In genomic region chr9:15658236-15658785, GRCm38 (mm10) we compare ENCODE assay signal across 29 mouse cellular contexts. TPM values are rescaled to one million over a fixed set of nuclear protein-coding genes. Genes with fewer than 3 reads are reported as not detected.
A peak's percentile ranks its signal among the peaks of the same experiment; 100 is the strongest.
DNase-seq lines count a peak whose midpoint lies in the region; ATAC-seq and TF ChIP-seq lines count a peak whose summit lies in the region.
"Had no signal": no experiment of that assay in that cellular context is flagged by ENCODE, and none has a peak within 500 bp of the region (broad histone marks: within the 10 kb centered on the region; RNA-seq: fewer than 3 reads in every experiment).

No protein-coding gene starts in this region.

- TF ChIP-seq CTCF in midbrain, postnatal 0 days (IDR thresholded peaks at IDR 0.05) = no peak

- no peak overlapping the region for H3K4me2 ChIP-seq in heart, embryonic 12.5 days
- H3K4me2 ChIP-seq in midbrain, postnatal 0 days (ENCODE audit: low read depth, low read length, poor library complexity, severe bottlenecking) = no peak overlapping the region
- no peak overlapping the region for H3K4me2 ChIP-seq in midbrain, embryonic 11.5 days
- no peak overlapping the region for H3K4me2 ChIP-seq in intestine, embryonic 15.5 days (replicated peaks)
- H3K4me2 ChIP-seq: hindbrain, embryonic 15.5 days; limb, embryonic 12.5 days; liver, embryonic 11.5 days had no signal

- H3K9me3 ChIP-seq in heart, embryonic 12.5 days (replicated peaks) = peaks cover 10% of the 10 kb centered on the region; the same call in 1 of the 2 replicates
- H3K9me3 ChIP-seq in midbrain, postnatal 0 days (ENCODE audit: low read length) = no peaks in the 10 kb centered on the region
- H3K9me3 ChIP-seq in midbrain, embryonic 11.5 days (ENCODE audit: control insufficient read depth, low read length) = no peaks in the 10 kb centered on the region
- no peaks in the 10 kb centered on the region for H3K9me3 ChIP-seq in intestine, embryonic 15.5 days
- H3K9me3 ChIP-seq: hindbrain, embryonic 15.5 days had no signal

- H3K4me1 ChIP-seq in heart, embryonic 12.5 days (replicated peaks) = 0 out of 2 replicates have a peak, but pooled peaks cover 5% of the 10 kb centered on the region
- H3K4me1 ChIP-seq in midbrain, postnatal 0 days (ENCODE audit: insufficient read depth, low read length) = no peaks in the 10 kb centered on the region
- peaks cover 3% of the 10 kb centered on the region; the same call in 1 of the 2 replicates for H3K4me1 ChIP-seq in midbrain, embryonic 11.5 days (ENCODE audit: control insufficient read depth, insufficient read depth, low read length)
- H3K4me1 ChIP-seq in intestine, embryonic 15.5 days (replicated peaks) = no peaks in the 10 kb centered on the region
- H3K4me1 ChIP-seq: hindbrain, embryonic 15.5 days; limb, embryonic 12.5 days had no signal

- no peaks in the 10 kb centered on the region for H3K36me3 ChIP-seq in heart, embryonic 12.5 days
- no peaks in the 10 kb centered on the region for H3K36me3 ChIP-seq in midbrain, postnatal 0 days (ENCODE audit: insufficient read depth, low read length)
- no peaks in the 10 kb centered on the region for H3K36me3 ChIP-seq in midbrain, embryonic 11.5 days (ENCODE audit: control insufficient read depth, insufficient read depth, low read length)
- H3K36me3 ChIP-seq in intestine, embryonic 15.5 days = no peaks in the 10 kb centered on the region
- H3K36me3 ChIP-seq: hindbrain, embryonic 15.5 days; limb, embryonic 12.5 days had no signal

- no peaks in the 10 kb centered on the region for H3K27me3 ChIP-seq in heart, embryonic 12.5 days (replicated peaks)
- no peaks in the 10 kb centered on the region for H3K27me3 ChIP-seq in midbrain, postnatal 0 days (ENCODE audit: insufficient read depth, low read length)
- no peaks in the 10 kb centered on the region for H3K27me3 ChIP-seq in midbrain, embryonic 11.5 days (ENCODE audit: control insufficient read depth, insufficient read depth, low read length)
- no peaks in the 10 kb centered on the region for H3K27me3 ChIP-seq in intestine, embryonic 15.5 days (replicated peaks)
- H3K27me3 ChIP-seq: hindbrain, embryonic 15.5 days; limb, embryonic 12.5 days had no signal

- no peak overlapping the region for H3K4me3 ChIP-seq in heart, embryonic 12.5 days
- H3K4me3 ChIP-seq in midbrain, postnatal 0 days (ENCODE audit: low read depth, low read length) = no peak overlapping the region
- no peak overlapping the region for H3K4me3 ChIP-seq in midbrain, embryonic 11.5 days (ENCODE audit: low read depth, low read length)
- H3K4me3 ChIP-seq in intestine, embryonic 15.5 days (replicated peaks) = no peak overlapping the region
- H3K4me3 ChIP-seq: heart, adult 2 months; hindbrain, embryonic 15.5 days; limb, embryonic 12.5 days had no signal

- peak; percentile 64 for DNase-seq in heart, adult 11 months
- DNase-seq in midbrain, postnatal 0 days (ENCODE audit: low spot score) = peak; percentile 16
- DNase-seq in midbrain, embryonic 11.5 days (ENCODE audit: low spot score, missing footprints) = no peak
- DNase-seq in neural tube, embryonic 10.5 days (ENCODE audit: extremely low spot score, low spot score) = peak; percentile 24
- DNase-seq in gastrocnemius, postnatal 4 days (ENCODE audit: low spot score in 2 of 2) = no peak
- DNase-seq: cerebellum, adult 11 months; cerebellum, adult 9-11 months; gastrocnemius, postnatal 14 days; heart, adult 2 months; heart, postnatal 4 days; kidney, postnatal 14 days; layer of hippocampus, postnatal 36 days; liver, postnatal 0 days; right cerebral cortex, adult 18-20 months; thymus, adult 2 months; thymus, postnatal 4 days had no signal

- no peak for ATAC-seq in heart, embryonic 12.5 days (ENCODE audit: insufficient number of reproducible peaks, low FRiP score)
- ATAC-seq in midbrain, postnatal 0 days (ENCODE audit: low FRiP score) = no peak
- no peak for ATAC-seq in midbrain, embryonic 11.5 days (ENCODE audit: low FRiP score)
- ATAC-seq in intestine, embryonic 15.5 days = no peak
- ATAC-seq: forebrain, embryonic 16.5 days; intestine, embryonic 16.5 days; liver, postnatal 0 days; lung, postnatal 0 days had no signal

- H3K27ac ChIP-seq in heart, embryonic 12.5 days (ENCODE audit: poor library complexity, severe bottlenecking) = no peak overlapping the region
- no peak overlapping the region for H3K27ac ChIP-seq in midbrain, postnatal 0 days (ENCODE audit: low read depth, low read length)
- no peak overlapping the region for H3K27ac ChIP-seq in midbrain, embryonic 11.5 days (ENCODE audit: low read depth, low read length)
- H3K27ac ChIP-seq in intestine, embryonic 15.5 days = no peak overlapping the region
- H3K27ac ChIP-seq: hindbrain, embryonic 15.5 days; limb, embryonic 12.5 days; macrophage had no signal

- H3K9ac ChIP-seq in heart, embryonic 12.5 days = no peak overlapping the region
- no peak overlapping the region for H3K9ac ChIP-seq in midbrain, postnatal 0 days (replicated peaks; ENCODE audit: low read length, poor library complexity, severe bottlenecking)
- no peak overlapping the region for H3K9ac ChIP-seq in midbrain, embryonic 11.5 days (ENCODE audit: low read length)
- H3K9ac ChIP-seq in intestine, embryonic 15.5 days = no peak overlapping the region
- H3K9ac ChIP-seq: hindbrain, embryonic 15.5 days; limb, embryonic 12.5 days; liver, postnatal 0 days had no signal

- 55% methylated on average over 6 of the region's 6 CpGs for WGBS in heart, embryonic 12.5 days
- WGBS in midbrain, postnatal 0 days = 10% methylated on average over 6 of the region's 6 CpGs
- 37% methylated on average over 6 of the region's 6 CpGs for WGBS in midbrain, embryonic 11.5 days
- WGBS in intestine, embryonic 15.5 days = 25% methylated on average over 6 of the region's 6 CpGs

RNA-seq across cellular contexts. Expression of gene Deup1, which starts 30.6 kb away (rescaled TPM):
- 0.09 TPM in 2 replicates for polyA plus RNA-seq in heart, embryonic 12.5 days (2016; fragmentation: Nextera tagmentation; extraction: Ambion mirVana)
- total RNA-seq in midbrain, postnatal 0 days (2014; rRNA removed) = 1.3 and 2.4 TPM in 2 replicates
- polyA plus RNA-seq in midbrain, postnatal 0 days (2015; fragmentation: Nextera tagmentation; extraction: Ambion mirVana) = 2.5 and 2.7 TPM in 2 replicates
- polyA plus RNA-seq in midbrain, embryonic 11.5 days (2014; fragmentation: Nextera tagmentation; extraction: Ambion mirVana) = 0.32 and 0.52 TPM in 2 replicates
- total RNA-seq in gastrocnemius, postnatal 4 days (2021) = under 1 TPM; 0.41 to 0.44 TPM
- polyA plus RNA-seq in intestine, embryonic 15.5 days (2015; fragmentation: Nextera tagmentation; extraction: Ambion mirVana) = 0.16 and 0.25 TPM in 2 replicates
- total RNA-seq: heart, adult 2 months; MEL; monocyte, adult 5-6 weeks had no signal
- polyA plus RNA-seq: adrenal gland, adult 2 months; C2C12; macrophage had no signal

RNA-seq across cellular contexts. Expression of gene Slc36a4, which starts 51.2 kb away (rescaled TPM):
- 11.8 and 11.9 TPM in 2 replicates for polyA plus RNA-seq in heart, embryonic 12.5 days (2016; fragmentation: Nextera tagmentation; extraction: Ambion mirVana)
- 60.1 and 74.4 TPM in 2 replicates for total RNA-seq in midbrain, postnatal 0 days (2014; rRNA removed)
- 34.4 and 36.9 TPM in 2 replicates for polyA plus RNA-seq in midbrain, postnatal 0 days (2015; fragmentation: Nextera tagmentation; extraction: Ambion mirVana)
- polyA plus RNA-seq in midbrain, embryonic 11.5 days (2014; fragmentation: Nextera tagmentation; extraction: Ambion mirVana) = 14.7 and 16.1 TPM in 2 replicates
- total RNA-seq in gastrocnemius, postnatal 4 days (2021) = 10 to 100 TPM; 18.2 to 19.3 TPM
- polyA plus RNA-seq in intestine, embryonic 15.5 days (2015; fragmentation: Nextera tagmentation; extraction: Ambion mirVana) = 8.0 and 8.8 TPM in 2 replicates
- total RNA-seq: MEL had no signal

Comparison
In these comparisons a context has a peak if more than half of its experiments do, and no peak if none do; other contexts are left out.
1. DNase-seq: peak in heart, adult 11 months (single experiment), midbrain, postnatal 0 days (single experiment) and neural tube, embryonic 10.5 days (single experiment); none in midbrain, embryonic 11.5 days (single experiment) and gastrocnemius, postnatal 4 days (0 of 2).